Mouse (Mus musculus) cerebellum, adult 9-10 months (tissue): Measurements from ENCODE around the gene Zfand5.

ENCODE experiments used
- DNase-seq: peaks from one replicate; pipeline ENCODE4 v3.0.0; 2022

Gene Zfand5

DNA sequence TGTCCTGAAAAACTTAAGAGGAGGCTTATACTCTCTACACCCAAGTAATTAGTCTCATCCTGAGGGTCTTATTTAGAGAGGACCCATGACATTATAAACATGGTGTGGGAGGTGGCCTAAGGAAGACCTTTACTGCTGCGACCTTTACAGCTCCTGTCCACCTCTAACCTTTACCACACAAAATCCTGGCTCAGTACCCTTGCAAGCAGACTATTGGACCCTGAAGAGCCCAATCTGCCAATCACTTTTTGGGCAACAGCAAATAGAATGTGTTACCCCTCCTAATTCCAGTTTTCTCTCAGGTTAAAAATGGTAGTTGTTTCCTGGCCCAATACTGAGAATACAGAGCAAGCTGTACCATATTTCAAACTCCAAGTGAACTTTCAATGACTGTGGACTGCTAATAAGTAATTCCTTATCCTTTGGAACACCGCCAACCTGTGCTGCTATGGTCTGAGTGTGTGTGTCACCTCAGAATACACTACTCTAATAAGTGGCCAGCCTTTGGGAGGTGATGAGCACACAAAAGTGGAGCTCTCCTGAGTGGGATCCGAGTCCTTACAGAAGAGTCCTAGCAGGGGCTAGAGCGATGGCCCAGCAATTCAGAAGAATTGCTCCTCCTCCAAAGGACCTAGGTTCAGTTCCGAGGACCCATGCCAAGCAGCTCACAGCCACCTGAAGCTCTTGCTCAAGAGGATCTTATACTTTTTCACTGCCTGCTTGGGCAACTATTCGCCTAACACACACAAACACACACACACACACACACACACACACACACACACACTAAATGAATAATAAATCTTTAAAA, 58.4 kb downstream of the Zfand5 start:
- DNase-seq = no peak

DNA sequence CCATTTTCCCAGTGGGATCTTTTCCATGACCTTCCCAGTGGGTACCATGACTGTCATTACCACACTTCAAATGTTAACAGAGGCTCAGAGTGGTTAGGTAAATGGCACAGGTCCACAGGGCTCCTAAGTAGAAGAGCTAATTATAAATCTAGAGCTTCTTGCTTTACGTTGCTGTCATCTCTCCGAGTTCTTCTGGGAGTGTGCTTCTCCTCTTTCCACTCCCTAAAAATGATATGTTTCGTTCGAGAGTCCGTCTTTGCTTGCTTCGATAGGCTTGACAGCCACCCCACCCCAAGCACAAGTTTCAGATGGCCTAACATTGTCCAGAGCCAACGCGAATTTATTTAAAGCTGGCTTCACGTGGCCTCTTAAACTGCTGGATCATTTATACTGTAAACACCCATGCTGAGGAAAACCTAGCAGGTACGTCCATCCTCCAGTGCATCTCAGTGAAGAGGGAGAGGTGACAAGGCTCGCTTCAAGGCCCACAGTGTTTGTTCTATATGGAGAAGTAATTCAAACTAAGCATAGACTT, 59.6 kb downstream of the Zfand5 start:
- DNase-seq = no peak
